Mouse (Mus musculus) induced T-regulatory cell, adult 2 months (primary cell): ENCODE measurements around the gene Pjvk.
"Not testable (repeated sequence)": the region's sequence is repeated elsewhere in the genome, so short reads cannot be mapped to it uniquely, and the experiment has no call there.

Experiments used
- DNase-seq: peaks from one replicate; pipeline ENCODE4 v3.0.0-alpha.2; 2012; ENCODE audit warnings: low read depth

Pjvk gene

GRCm38 (mm10) chr2:76647883-76648570, at the start of gene Pjvk, which contains the start of gene Prkra:
Gene Pjvk, plus strand, starts transcription at chr2:76648476.
Gene Prkra, minus strand, starts transcription at chr2:76648015.
- DNase-seq = peak; percentile 91

- DNase-seq = peak; percentile 2
These were observed 49.1 kb upstream of the Pjvk start for GRCm38 (mm10) chr2:76599214-76599613.

GRCm38 (mm10) chr2:76602256-76602655, 46.0 kb upstream of the Pjvk start:
- no peak for DNase-seq

GRCm38 (mm10) chr2:76606704-76607103, 41.6 kb upstream of the Pjvk start:
- no peak for DNase-seq

GRCm38 (mm10) chr2:76610326-76611104, 37.8 kb upstream of the Pjvk start:
- no peak for DNase-seq

GRCm38 (mm10) chr2:76611996-76612395, 36.3 kb upstream of the Pjvk start:
- no peak for DNase-seq

GRCm38 (mm10) chr2:76618078-76618477, 30.2 kb upstream of the Pjvk start:
- peak; percentile 42 for DNase-seq

GRCm38 (mm10) chr2:76620188-76620587, 28.1 kb upstream of the Pjvk start:
- DNase-seq = no peak

- no peak for DNase-seq
These were observed 26.6 kb upstream of the Pjvk start for GRCm38 (mm10) chr2:76621724-76622123.

GRCm38 (mm10) chr2:76622316-76622715, 26.0 kb upstream of the Pjvk start:
- DNase-seq = not testable (repeated sequence)

GRCm38 (mm10) chr2:76630293-76630692, 18.0 kb upstream of the Pjvk start:
- DNase-seq = no peak

- DNase-seq = no peak
These were observed 16.7 kb upstream of the Pjvk start for GRCm38 (mm10) chr2:76631600-76631999.

GRCm38 (mm10) chr2:76639637-76640036, 8.6 kb upstream of the Pjvk start:
- DNase-seq = no peak

- DNase-seq = no peak
These were observed 4.5 kb upstream of the Pjvk start for GRCm38 (mm10) chr2:76643801-76644200.

GRCm38 (mm10) chr2:76647441-76647869, 821 bp upstream of the Pjvk start:
- DNase-seq = no peak

GRCm38 (mm10) chr2:76648666-76649141, 428 bp downstream of the Pjvk start:
- DNase-seq = no peak

- no peak for DNase-seq
These were observed 4.8 kb downstream of the Pjvk start for GRCm38 (mm10) chr2:76653070-76653469.

- no peak for DNase-seq
These were observed 6.4 kb downstream of the Pjvk start for GRCm38 (mm10) chr2:76654646-76655045.

- DNase-seq = no peak
These were observed 7.2 kb downstream of the Pjvk start for GRCm38 (mm10) chr2:76655444-76655843.

- no peak for DNase-seq
These were observed 7.7 kb downstream of the Pjvk start for GRCm38 (mm10) chr2:76655982-76656381.

- DNase-seq = no peak
These were observed 10.3 kb downstream of the Pjvk start for GRCm38 (mm10) chr2:76658551-76658950.

- no peak for DNase-seq
These were observed 11.1 kb downstream of the Pjvk start for GRCm38 (mm10) chr2:76659419-76659818.

- no peak for DNase-seq
These were observed 17.3 kb downstream of the Pjvk start for GRCm38 (mm10) chr2:76665531-76665930.
